Mouse (Mus musculus): ENCODE measurements around the gene Prss57.

The Prss57 gene

GRCm38 (mm10) chr10:79756660-79757059 is 34.1 kb downstream of the Prss57 start:
- DNase-seq (ENCODE audit: low read depth, low spot score): no peak

- no peak for DNase-seq (ENCODE audit: low read depth, low spot score)
Observed at GRCm38 (mm10) chr10:79755854-79756253, 34.9 kb downstream of the Prss57 start.

- peak; percentile 39 for DNase-seq (ENCODE audit: low read depth, low spot score)
Observed at GRCm38 (mm10) chr10:79754856-79755516, 35.8 kb downstream of the Prss57 start, which contains the start of gene Fgf22. Gene Fgf22, plus strand, starts transcription at chr10:79755076.

- DNase-seq (ENCODE audit: low read depth, low spot score): no peak
Observed at GRCm38 (mm10) chr10:79748496-79748895, 42.3 kb downstream of the Prss57 start.

GRCm38 (mm10) chr10:79746774-79747151 is 44.0 kb downstream of the Prss57 start:
- no peak for DNase-seq (ENCODE audit: low read depth, low spot score)

GRCm38 (mm10) chr10:79745898-79746773 is 44.6 kb downstream of the Prss57 start, which contains the start of gene Polrmt:
Gene Polrmt, minus strand, starts transcription at chr10:79746581.
- DNase-seq (ENCODE audit: low read depth, low spot score): peak; percentile 92

GRCm38 (mm10) chr10:79745411-79745810 is 45.4 kb downstream of the Prss57 start:
- DNase-seq (ENCODE audit: low read depth, low spot score): no peak

GRCm38 (mm10) chr10:79743650-79744365 is 47.0 kb downstream of the Prss57 start:
- DNase-seq (ENCODE audit: low read depth, low spot score): no peak

- no peak for DNase-seq (ENCODE audit: low read depth, low spot score)
Observed at GRCm38 (mm10) chr10:79743161-79743560, 47.6 kb downstream of the Prss57 start.

- no peak for DNase-seq (ENCODE audit: low read depth, low spot score)
Observed at GRCm38 (mm10) chr10:79740863-79741262, 49.9 kb downstream of the Prss57 start.

GRCm38 (mm10) chr10:79739234-79739633 is 51.5 kb downstream of the Prss57 start:
- DNase-seq (ENCODE audit: low read depth, low spot score): no peak

- DNase-seq (ENCODE audit: low read depth, low spot score): no peak
Observed at GRCm38 (mm10) chr10:79738259-79738658, 52.5 kb downstream of the Prss57 start.

- DNase-seq (ENCODE audit: low read depth, low spot score): no peak
Observed at GRCm38 (mm10) chr10:79736706-79737105, 54.1 kb downstream of the Prss57 start.

GRCm38 (mm10) chr10:79735361-79735760 is 55.4 kb downstream of the Prss57 start:
- DNase-seq (ENCODE audit: low read depth, low spot score): no peak

GRCm38 (mm10) chr10:79733847-79734246 is 56.9 kb downstream of the Prss57 start:
- DNase-seq (ENCODE audit: low read depth, low spot score): no peak

- DNase-seq (ENCODE audit: low read depth, low spot score): no peak
Observed at GRCm38 (mm10) chr10:79732500-79732899, 58.3 kb downstream of the Prss57 start.

Data from retina, adult 2 months (tissue).